Comparison of ENCODE assay signal across 8 mouse cellular contexts in genomic region chr10:125965968-125966480, GRCm38 (mm10). TPM values are rescaled to one million over a fixed set of nuclear protein-coding genes. Genes with fewer than 3 reads are reported as not detected.
DNase-seq lines count a peak whose midpoint lies in the region; ATAC-seq and TF ChIP-seq lines count a peak whose summit lies in the region.

Lrig3 (plus strand) TSS chr10:125966168.

- under 1% methylated on average over 60 of the region's 62 CpGs for WGBS in neural tube, embryonic 15.5 days

- peak within 1 kb of the TSS; percentile 97 for H3K4me2 ChIP-seq in neural tube, embryonic 15.5 days

- H3K27me3 ChIP-seq in neural tube, embryonic 15.5 days (replicated peaks): 0 out of 2 replicates have a peak, but pooled peaks cover under 1% of the 10 kb centered on the region

- H3K36me3 ChIP-seq in neural tube, embryonic 15.5 days: no peaks in the 10 kb centered on the region

- no peak for TF ChIP-seq CTCF in layer of hippocampus, adult 2 months (conservative IDR thresholded peaks at IDR 0.05)

- H3K27ac ChIP-seq in layer of hippocampus, adult 2 months: peak within 1 kb of the TSS; percentile 85
- peak within 1 kb of the TSS; percentile 76 for H3K27ac ChIP-seq in neural tube, embryonic 15.5 days (replicated peaks)

- H3K9me3 ChIP-seq in neural tube, embryonic 15.5 days (replicated peaks): no peaks in the 10 kb centered on the region

- peaks cover 34% of the 10 kb centered on the region for H3K4me1 ChIP-seq in neural tube, embryonic 15.5 days

- peak within 1 kb of the TSS; percentile 73 for H3K4me3 ChIP-seq in layer of hippocampus, adult 2 months
- H3K4me3 ChIP-seq in neural tube, embryonic 15.5 days (replicated peaks): peak within 1 kb of the TSS; percentile 68

- ATAC-seq in neural tube, embryonic 15.5 days (ENCODE audit: low FRiP score): peak; percentile 90

- intact Hi-C loops in heart, postnatal 36 days (cut with DNase I): no loop called here

- H3K9ac ChIP-seq in neural tube, embryonic 15.5 days (replicated peaks): peak within 1 kb of the TSS; percentile 56

- DNase-seq in Muller cell, postnatal 12 days (ENCODE audit: inconsistent ontology term): peak; percentile 93
- DNase-seq in cerebellum, adult 8-10 months: peak; percentile 20
- DNase-seq in forelimb bud, embryonic 11.5 days (ENCODE audit: low read depth, low spot score): peak; percentile 84
- DNase-seq in heart, postnatal 36 days: peak; percentile 83 to 85
- DNase-seq in layer of hippocampus, adult 2 months (ENCODE audit: low spot score in 2 of 2): peak; percentile 63 to 72
- peak; percentile 84 to 85 for DNase-seq in lung, adult 18-20 months
- peak; percentile 23 for DNase-seq in thymus, postnatal 14 days

RNA-seq across cellular contexts. Expression of gene Lrig3, which starts in this region (rescaled TPM):
- total RNA-seq in heart, postnatal 36 days (2021): 1 to 10 TPM; 1.7 to 2.3 TPM
- total RNA-seq in layer of hippocampus, adult 2 months (2021): 1 to 10 TPM; 3.5 to 3.6 TPM
- 3.2 and 5.2 TPM in 2 replicates for polyA plus RNA-seq in neural tube, embryonic 15.5 days (2015; fragmentation: Nextera tagmentation; extraction: Ambion mirVana)

Comparison
In these comparisons a context has a peak if more than half of its experiments do, and no peak if none do; other contexts are left out.
1. Peak in every context shown above with its lines: DNase-seq, ATAC-seq, H3K4me3 ChIP-seq and H3K27ac ChIP-seq.
2. DNase-seq: peak in every context shown above with its lines; median percentile 93 in Muller cell, postnatal 12 days; 84 in lung, adult 18-20 months; 84 in forelimb bud, embryonic 11.5 days; 84 in heart, postnatal 36 days; 68 in layer of hippocampus, adult 2 months; 23 in thymus, postnatal 14 days; 20 in cerebellum, adult 8-10 months.